Mouse (Mus musculus): ENCODE results near the gene Ube2h.

Gene Ube2h

GRCm38 (mm10) chr6:30204383-30205179 is 99.8 kb downstream of the Ube2h start:
- no peak for DNase-seq (ENCODE audit: low read depth, low spot score)

GRCm38 (mm10) chr6:30196143-30196542 is 108.2 kb downstream of the Ube2h start:
- no peak for DNase-seq (ENCODE audit: low read depth, low spot score)

- DNase-seq (ENCODE audit: low read depth, low spot score), result no peak
Measured at GRCm38 (mm10) chr6:30195656-30196055, 108.7 kb downstream of the Ube2h start.

GRCm38 (mm10) chr6:30183624-30184023 is 120.7 kb downstream of the Ube2h start:
- DNase-seq (ENCODE audit: low read depth, low spot score), result no peak

GRCm38 (mm10) chr6:30182038-30182437 is 122.3 kb downstream of the Ube2h start:
- DNase-seq (ENCODE audit: low read depth, low spot score), result no peak

GRCm38 (mm10) chr6:30180321-30180720 is 124.0 kb downstream of the Ube2h start:
- DNase-seq (ENCODE audit: low read depth, low spot score), result no peak

- DNase-seq (ENCODE audit: low read depth, low spot score), result no peak
Measured at GRCm38 (mm10) chr6:30179046-30179445, 125.3 kb downstream of the Ube2h start.

- peak; percentile 16 for DNase-seq (ENCODE audit: low read depth, low spot score)
Measured at GRCm38 (mm10) chr6:30178023-30178639, 126.2 kb downstream of the Ube2h start.

GRCm38 (mm10) chr6:30177305-30177704 is 127.0 kb downstream of the Ube2h start:
- peak; percentile 23 for DNase-seq (ENCODE audit: low read depth, low spot score)

GRCm38 (mm10) chr6:30176496-30176895 is 127.8 kb downstream of the Ube2h start:
- DNase-seq (ENCODE audit: low read depth, low spot score), result no peak

GRCm38 (mm10) chr6:30175918-30176421 is 128.4 kb downstream of the Ube2h start:
- DNase-seq (ENCODE audit: low read depth, low spot score), result peak; percentile 16

- DNase-seq (ENCODE audit: low read depth, low spot score), result peak; percentile 54
Measured at GRCm38 (mm10) chr6:30175225-30175917, 129.0 kb downstream of the Ube2h start.

- DNase-seq (ENCODE audit: low read depth, low spot score), result peak; percentile 52
Measured at GRCm38 (mm10) chr6:30174461-30175224, 129.7 kb downstream of the Ube2h start.

GRCm38 (mm10) chr6:30173551-30174460 is 130.5 kb downstream of the Ube2h start:
- DNase-seq (ENCODE audit: low read depth, low spot score), result peak; percentile 87

- DNase-seq (ENCODE audit: low read depth, low spot score), result no peak
Measured at GRCm38 (mm10) chr6:30172820-30173550, 131.4 kb downstream of the Ube2h start.

GRCm38 (mm10) chr6:30172441-30172819 is 131.9 kb downstream of the Ube2h start:
- no peak for DNase-seq (ENCODE audit: low read depth, low spot score)

GRCm38 (mm10) chr6:30171967-30172366 is 132.4 kb downstream of the Ube2h start:
- no peak for DNase-seq (ENCODE audit: low read depth, low spot score)

GRCm38 (mm10) chr6:30171226-30171625 is 133.1 kb downstream of the Ube2h start:
- DNase-seq (ENCODE audit: low read depth, low spot score), result peak; percentile 15

GRCm38 (mm10) chr6:30169148-30169547 is 135.2 kb downstream of the Ube2h start:
- no peak for DNase-seq (ENCODE audit: low read depth, low spot score)

GRCm38 (mm10) chr6:30168275-30168674 is 136.1 kb downstream of the Ube2h start:
- no peak for DNase-seq (ENCODE audit: low read depth, low spot score)

Data from CD4-positive helper T cell, adult 2 months (primary cell).